Mouse (Mus musculus): Measurements from ENCODE around the gene Pde4b. TPM values are rescaled to one million over a fixed set of nuclear protein-coding genes. Genes with fewer than 3 reads are reported as not detected.
"Not testable (repeated sequence)": the region's sequence is repeated elsewhere in the genome, so short reads cannot be mapped to it uniquely, and the experiment has no call there.

Pde4b gene
- polyA plus RNA-seq, 1 experiment from 2014 or later, result 11.0 TPM

GRCm38 (mm10) chr4:102491468-102492123 lies 404.3 kb downstream of the Pde4b start:
- 77% methylated on average over 11 of the region's 11 CpGs for WGBS
- Histone ChIP-seq H3K9me3 (ENCODE audit: control insufficient read depth, low read length) (no peaks in the 10 kb centered on the region), H3K27me3 (replicated peaks; ENCODE audit: control insufficient read depth, insufficient read depth, low read length) (no peaks in the 10 kb centered on the region), H3K36me3 (ENCODE audit: control insufficient read depth, insufficient read depth, low read length) (no peaks in the 10 kb centered on the region), H3K9ac (ENCODE audit: low read depth, low read length) (no peak overlapping the region), H3K27ac (ENCODE audit: low read length) (no peak overlapping the region), H3K4me3 (ENCODE audit: low read length) (no peak overlapping the region), H3K4me1 (ENCODE audit: control insufficient read depth, insufficient read depth, low read length) (no peaks in the 10 kb centered on the region), H3K4me2 (ENCODE audit: low read depth, low read length) (no peak overlapping the region)
- ATAC-seq, result no peak

GRCm38 (mm10) chr4:102492911-102493310 lies 405.6 kb downstream of the Pde4b start:
- Histone ChIP-seq H3K36me3 (ENCODE audit: control insufficient read depth, insufficient read depth, low read length) (no peaks in the 10 kb centered on the region), H3K9ac (ENCODE audit: low read depth, low read length) (no peak overlapping the region), H3K9me3 (ENCODE audit: control insufficient read depth, low read length) (no peaks in the 10 kb centered on the region), H3K27ac (ENCODE audit: low read length) (no peak overlapping the region), H3K4me2 (ENCODE audit: low read depth, low read length) (no peak overlapping the region), H3K4me1 (ENCODE audit: control insufficient read depth, insufficient read depth, low read length) (no peaks in the 10 kb centered on the region), H3K27me3 (replicated peaks; ENCODE audit: control insufficient read depth, insufficient read depth, low read length) (no peaks in the 10 kb centered on the region), H3K4me3 (ENCODE audit: low read length) (no peak overlapping the region)
- ATAC-seq, result no peak
- WGBS, result 90% methylated on average over 5 of the region's 5 CpGs

GRCm38 (mm10) chr4:102493342-102494128 lies 406.2 kb downstream of the Pde4b start:
- Histone ChIP-seq H3K27me3 (replicated peaks; ENCODE audit: control insufficient read depth, insufficient read depth, low read length) (no peaks in the 10 kb centered on the region), H3K27ac (ENCODE audit: low read length) (no peak overlapping the region), H3K9ac (ENCODE audit: low read depth, low read length) (no peak overlapping the region), H3K4me1 (ENCODE audit: control insufficient read depth, insufficient read depth, low read length) (no peaks in the 10 kb centered on the region), H3K9me3 (ENCODE audit: control insufficient read depth, low read length) (no peaks in the 10 kb centered on the region), H3K4me3 (ENCODE audit: low read length) (no peak overlapping the region), H3K36me3 (ENCODE audit: control insufficient read depth, insufficient read depth, low read length) (no peaks in the 10 kb centered on the region), H3K4me2 (ENCODE audit: low read depth, low read length) (no peak overlapping the region)
- 54% methylated on average over 4 of the region's 4 CpGs for WGBS
- ATAC-seq, result no peak

GRCm38 (mm10) chr4:102494203-102494602 lies 406.9 kb downstream of the Pde4b start:
- H3K27ac ChIP-seq (ENCODE audit: low read length); H3K27me3 ChIP-seq (replicated peaks; ENCODE audit: control insufficient read depth, insufficient read depth, low read length); H3K9ac ChIP-seq (ENCODE audit: low read depth, low read length); H3K36me3 ChIP-seq (ENCODE audit: control insufficient read depth, insufficient read depth, low read length); H3K4me2 ChIP-seq (ENCODE audit: low read depth, low read length); H3K4me3 ChIP-seq (ENCODE audit: low read length); H3K4me1 ChIP-seq (ENCODE audit: control insufficient read depth, insufficient read depth, low read length); H3K9me3 ChIP-seq (ENCODE audit: control insufficient read depth, low read length): not testable (repeated sequence)
- 94% methylated on average over 10 of the region's 10 CpGs for WGBS
- peak; percentile 77 for ATAC-seq

- H3K27ac ChIP-seq (ENCODE audit: low read length), result no peak overlapping the region; the same call in 1 of the 2 replicates
- H3K4me3 ChIP-seq (ENCODE audit: low read length), result no peak overlapping the region
- H3K36me3 ChIP-seq (ENCODE audit: control insufficient read depth, insufficient read depth, low read length), result no peaks in the 10 kb centered on the region
- no peak for ATAC-seq
- H3K4me1 ChIP-seq (ENCODE audit: control insufficient read depth, insufficient read depth, low read length), result no peaks in the 10 kb centered on the region
- H3K27me3 ChIP-seq (replicated peaks; ENCODE audit: control insufficient read depth, insufficient read depth, low read length), result no peaks in the 10 kb centered on the region
- no peaks in the 10 kb centered on the region for H3K9me3 ChIP-seq (ENCODE audit: control insufficient read depth, low read length)
- no peak overlapping the region for H3K4me2 ChIP-seq (ENCODE audit: low read depth, low read length)
- WGBS, result 67% methylated on average over 5 of the region's 5 CpGs
- no peak overlapping the region for H3K9ac ChIP-seq (ENCODE audit: low read depth, low read length)
Observed at GRCm38 (mm10) chr4:102495001-102495400, 407.7 kb downstream of the Pde4b start.

- ATAC-seq, result no peak
- H3K36me3 ChIP-seq (ENCODE audit: control insufficient read depth, insufficient read depth, low read length), result no peaks in the 10 kb centered on the region
- H3K4me2 ChIP-seq (ENCODE audit: low read depth, low read length), result no peak overlapping the region
- H3K9me3 ChIP-seq (ENCODE audit: control insufficient read depth, low read length), result no peaks in the 10 kb centered on the region
- H3K4me3 ChIP-seq (ENCODE audit: low read length), result no peak overlapping the region
- H3K27me3 ChIP-seq (replicated peaks; ENCODE audit: control insufficient read depth, insufficient read depth, low read length), result no peaks in the 10 kb centered on the region
- H3K9ac ChIP-seq (ENCODE audit: low read depth, low read length), result no peak overlapping the region
- H3K27ac ChIP-seq (ENCODE audit: low read length), result no peak overlapping the region; the same call in 1 of the 2 replicates
- H3K4me1 ChIP-seq (ENCODE audit: control insufficient read depth, insufficient read depth, low read length), result no peaks in the 10 kb centered on the region
- WGBS, result 50% methylated on average over 5 of the region's 5 CpGs
Observed at GRCm38 (mm10) chr4:102495474-102495873, 408.1 kb downstream of the Pde4b start.

- H3K27ac ChIP-seq (ENCODE audit: low read length), result no peak overlapping the region
Observed at GRCm38 (mm10) chr4:102496269-102497177, 409.2 kb downstream of the Pde4b start.

GRCm38 (mm10) chr4:102497221-102497620 lies 409.9 kb downstream of the Pde4b start:
- Histone ChIP-seq H3K9me3 (ENCODE audit: control insufficient read depth, low read length) (no peaks in the 10 kb centered on the region), H3K4me2 (ENCODE audit: low read depth, low read length) (no peak overlapping the region), H3K4me3 (ENCODE audit: low read length) (no peak overlapping the region), H3K4me1 (ENCODE audit: control insufficient read depth, insufficient read depth, low read length) (no peaks in the 10 kb centered on the region), H3K27me3 (replicated peaks; ENCODE audit: control insufficient read depth, insufficient read depth, low read length) (no peaks in the 10 kb centered on the region), H3K27ac (ENCODE audit: low read length) (no peak overlapping the region), H3K36me3 (ENCODE audit: control insufficient read depth, insufficient read depth, low read length) (no peaks in the 10 kb centered on the region), H3K9ac (ENCODE audit: low read depth, low read length) (no peak overlapping the region)
- no peak for ATAC-seq
- 88% methylated on average over 3 of the region's 3 CpGs for WGBS

More at GRCm38 (mm10) chr4:102496269-102497177, 409.2 kb downstream of the Pde4b start:
- Histone ChIP-seq H3K4me1 (ENCODE audit: control insufficient read depth, insufficient read depth, low read length) (no peaks in the 10 kb centered on the region), H3K9ac (ENCODE audit: low read depth, low read length) (no peak overlapping the region), H3K4me3 (ENCODE audit: low read length) (no peak overlapping the region), H3K36me3 (ENCODE audit: control insufficient read depth, insufficient read depth, low read length) (no peaks in the 10 kb centered on the region), H3K27me3 (replicated peaks; ENCODE audit: control insufficient read depth, insufficient read depth, low read length) (no peaks in the 10 kb centered on the region), H3K4me2 (ENCODE audit: low read depth, low read length) (no peak overlapping the region), H3K9me3 (ENCODE audit: control insufficient read depth, low read length) (no peaks in the 10 kb centered on the region)
- WGBS, result 85% methylated on average over 20 of the region's 20 CpGs
- no peak for ATAC-seq
